Mouse (Mus musculus): ENCODE measurements around the gene Atg4d.

GRCm38 (mm10) chr9:21273094-21273493, 8.0 kb downstream of the Atg4d start:
- TF ChIP-seq CTCF (IDR thresholded peaks at IDR 0.05; ENCODE audit: low read depth) (no peak), EP300 (IDR thresholded peaks at IDR 0.05; ENCODE audit: low read depth) (no peak)

Measured in liver, postnatal 0 days (tissue).